Mouse (Mus musculus): Measurements from ENCODE around the gene Fzr1.

The Fzr1 gene

GRCm38 (mm10) chr10:81327959-81328358, 50.4 kb downstream of the Fzr1 start:
- DNase-seq: no peak

DNA sequence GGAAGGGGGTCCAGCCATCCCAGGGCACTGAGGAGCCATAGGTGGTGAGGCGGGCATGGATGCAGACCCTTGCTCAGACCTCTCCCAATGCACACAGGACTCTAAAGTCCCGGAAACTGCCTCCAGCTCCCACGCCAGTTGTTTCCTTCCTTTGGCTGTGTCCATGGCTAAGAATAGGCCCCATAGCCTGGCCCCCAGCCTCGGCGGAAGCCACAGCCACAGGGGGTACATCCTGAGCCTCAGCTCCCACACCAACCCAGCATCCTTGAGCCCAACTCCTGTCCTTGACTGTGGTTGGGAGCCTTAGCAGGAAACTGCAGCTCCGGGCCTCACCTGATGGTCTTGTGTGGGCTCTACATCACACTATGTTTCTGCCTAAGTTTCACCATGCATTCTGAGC, 51.5 kb downstream of the Fzr1 start:
- DNase-seq: no peak

DNA sequence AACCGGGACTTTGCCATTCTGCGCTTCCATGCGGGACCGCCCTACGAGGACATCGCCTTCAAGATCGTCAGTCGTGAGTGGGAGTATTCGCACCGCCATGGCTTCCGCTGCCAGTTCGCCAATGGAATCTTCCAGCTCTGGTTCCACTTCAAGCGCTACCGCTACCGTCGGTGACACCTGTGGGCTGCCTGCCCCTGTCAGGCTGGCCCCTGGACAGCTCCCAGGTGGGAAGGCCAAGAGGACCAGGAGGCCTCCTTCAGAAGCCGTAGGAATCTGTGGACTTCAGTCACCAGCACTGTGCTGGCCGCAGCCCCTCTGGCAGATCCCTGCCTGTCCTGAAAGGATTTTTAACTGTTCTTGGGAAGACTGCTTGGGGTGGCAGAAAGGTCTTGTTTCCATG, 52.5 kb downstream of the Fzr1 start:
- no peak for DNase-seq

DNA sequence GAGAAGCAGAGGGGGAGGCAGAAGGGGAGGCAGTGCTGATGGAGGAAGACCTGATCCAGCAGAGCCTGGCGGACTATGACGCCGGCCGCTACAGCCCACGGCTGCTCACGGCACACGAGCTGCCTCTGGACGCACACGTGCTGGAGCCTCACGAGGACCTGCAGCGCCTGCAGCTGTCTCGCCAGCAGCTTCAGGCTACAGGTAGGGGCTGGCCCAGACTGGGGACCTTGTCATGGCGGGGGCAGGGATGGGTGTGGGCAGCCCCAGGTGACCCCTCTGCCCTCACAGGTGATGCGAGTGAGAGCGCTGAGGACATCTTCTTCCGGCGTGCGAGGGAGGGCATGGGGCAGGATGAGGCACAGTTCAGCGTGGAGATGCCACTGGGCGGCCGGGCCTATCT, 53.1 kb downstream of the Fzr1 start:
- DNase-seq: no peak

GRCm38 (mm10) chr10:81323791-81324530, 54.4 kb downstream of the Fzr1 start:
- no peak for DNase-seq

- no peak for DNase-seq
These were observed 55.1 kb downstream of the Fzr1 start for GRCm38 (mm10) chr10:81323141-81323775.

DNA sequence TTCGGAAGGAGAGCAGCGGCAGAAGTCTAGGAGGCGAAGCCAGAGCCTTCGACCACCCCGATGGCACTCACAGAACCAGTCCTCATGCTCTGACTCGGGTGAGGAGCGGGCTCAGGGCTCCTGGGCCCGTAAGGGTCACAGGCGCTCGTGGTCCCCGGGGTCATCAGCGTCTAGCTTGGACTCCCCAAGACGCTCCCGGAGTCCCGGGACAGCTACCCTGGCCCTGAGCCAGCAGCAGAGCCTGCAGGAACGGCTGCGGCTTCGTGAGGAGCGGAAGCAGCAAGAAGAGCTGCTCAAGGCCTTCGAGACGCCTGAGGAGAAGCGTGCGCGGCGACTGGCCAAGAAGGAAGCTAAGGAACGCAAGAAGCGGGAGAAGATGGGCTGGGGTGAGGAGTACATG, 55.9 kb downstream of the Fzr1 start:
- DNase-seq: peak in 1 of 2 experiments; percentile 16

GRCm38 (mm10) chr10:81321436-81321835, 56.9 kb downstream of the Fzr1 start:
- no peak for DNase-seq

DNA sequence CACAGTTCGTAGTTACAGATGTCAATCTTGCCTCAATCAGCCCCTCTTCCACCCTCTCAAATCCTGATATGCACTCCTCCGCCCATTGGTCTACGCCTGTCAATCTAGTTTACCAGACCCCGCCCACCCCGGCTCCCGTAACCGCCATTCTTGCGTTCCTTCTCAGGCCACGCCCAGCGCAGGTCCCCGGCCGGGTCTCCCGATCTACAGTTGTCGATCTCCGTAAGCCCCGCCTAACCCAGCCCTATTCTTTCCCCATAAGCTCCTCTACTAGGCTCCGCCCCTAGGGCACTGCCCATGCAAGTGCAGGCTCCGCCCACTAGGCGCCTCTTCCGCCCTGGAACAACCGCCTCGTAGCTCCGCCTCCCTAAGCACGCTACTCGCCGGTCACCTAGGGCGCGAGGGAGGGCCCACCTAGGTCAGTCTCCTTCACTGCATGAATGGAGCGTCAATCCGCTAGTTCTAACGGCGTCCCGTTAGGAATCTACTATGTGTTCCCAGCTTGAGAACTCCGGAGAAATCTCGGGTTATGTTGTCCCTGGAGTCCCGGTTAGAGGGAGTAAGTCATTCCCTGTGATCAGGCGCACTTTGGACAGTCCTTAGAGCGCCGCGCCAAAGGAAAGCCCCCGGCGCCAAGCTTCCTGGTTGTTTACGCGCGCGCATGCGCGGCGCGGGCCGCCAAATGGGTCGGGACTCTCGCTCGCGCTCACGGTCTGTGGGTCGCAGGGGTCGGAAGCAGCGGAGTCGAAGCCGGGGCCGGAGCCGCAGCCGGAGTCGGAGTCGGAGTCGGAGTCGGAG, 57.6 kb downstream of the Fzr1 start, which contains the start of gene Cactin:
Cactin (plus strand) TSS at position 554 of the 798 bp plus-strand sequence.
- DNase-seq: peak; percentile 97 to 99

GRCm38 (mm10) chr10:81319741-81320549, 58.4 kb downstream of the Fzr1 start:
- peak in 1 of 2 experiments; percentile 93 for DNase-seq

DNA sequence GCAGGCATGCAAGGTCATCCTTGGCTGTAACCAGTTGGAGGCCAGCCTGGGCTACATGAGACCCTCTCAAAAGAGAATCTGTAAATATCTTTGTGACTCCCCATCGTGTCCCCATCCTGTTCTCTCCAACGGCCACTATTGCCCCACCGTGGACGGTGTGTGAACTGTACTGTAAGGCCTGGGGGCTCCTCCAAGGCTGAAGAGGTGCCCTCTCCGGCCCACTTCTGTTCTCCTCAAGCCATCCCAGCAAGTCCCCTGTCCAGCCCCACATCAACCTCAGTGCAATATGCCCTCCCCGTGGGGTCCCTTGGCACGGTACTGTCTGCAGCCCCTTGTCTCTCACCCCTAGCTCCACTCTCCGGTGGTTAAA, 59.0 kb downstream of the Fzr1 start:
- DNase-seq: no peak

GRCm38 (mm10) chr10:81318589-81319329, 59.6 kb downstream of the Fzr1 start:
- DNase-seq: no peak

GRCm38 (mm10) chr10:81317273-81317672, 61.0 kb downstream of the Fzr1 start:
- no peak for DNase-seq

- no peak for DNase-seq
These were observed 61.8 kb downstream of the Fzr1 start for GRCm38 (mm10) chr10:81316338-81317060.

All from spleen, adult 18-20 months (tissue).